Mouse (Mus musculus) T-helper 2 cell (primary cell): Measurements from ENCODE around the gene Tnfrsf13c.

Experiments
- in situ Hi-C: fragments of 300-600 bp; cut with MboI, MseI; formaldehyde crosslinking; loops from one replicate; pipeline ENCODE4 v1.15.1; 2025; ENCODE audit warnings: high pct_unique_total_duplicates

The Tnfrsf13c gene

DNA sequence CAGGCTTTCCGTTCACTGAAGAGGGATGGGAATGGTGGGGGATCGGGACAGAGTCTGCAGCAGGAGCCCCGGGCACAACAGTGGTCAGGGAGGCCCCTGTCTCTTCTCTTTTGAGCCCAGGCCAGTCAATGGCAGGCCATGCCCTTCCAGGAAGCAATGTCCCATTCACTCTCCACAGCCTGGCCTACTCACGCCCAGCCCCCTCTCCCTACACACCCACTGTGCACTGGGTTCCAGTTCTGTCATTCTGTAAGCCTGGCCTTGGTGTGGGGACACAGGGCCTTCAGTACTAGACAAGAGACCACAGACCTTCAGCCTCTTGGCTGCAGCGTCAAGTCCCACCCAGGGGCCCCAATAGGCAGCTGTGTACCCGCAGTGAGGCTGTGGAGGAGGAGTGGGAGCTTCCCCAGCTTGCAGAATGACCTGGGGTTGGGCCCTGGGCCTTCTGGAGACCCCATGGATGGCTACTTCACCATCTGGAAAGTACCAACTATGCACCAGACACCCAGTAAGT lies 6.0 kb upstream of the Tnfrsf13c start:
- in situ Hi-C loops, result loop anchor here (5.0 kb wide), 1 partner anchor 168 kb away; no protein-coding TSS in a partner anchor

DNA sequence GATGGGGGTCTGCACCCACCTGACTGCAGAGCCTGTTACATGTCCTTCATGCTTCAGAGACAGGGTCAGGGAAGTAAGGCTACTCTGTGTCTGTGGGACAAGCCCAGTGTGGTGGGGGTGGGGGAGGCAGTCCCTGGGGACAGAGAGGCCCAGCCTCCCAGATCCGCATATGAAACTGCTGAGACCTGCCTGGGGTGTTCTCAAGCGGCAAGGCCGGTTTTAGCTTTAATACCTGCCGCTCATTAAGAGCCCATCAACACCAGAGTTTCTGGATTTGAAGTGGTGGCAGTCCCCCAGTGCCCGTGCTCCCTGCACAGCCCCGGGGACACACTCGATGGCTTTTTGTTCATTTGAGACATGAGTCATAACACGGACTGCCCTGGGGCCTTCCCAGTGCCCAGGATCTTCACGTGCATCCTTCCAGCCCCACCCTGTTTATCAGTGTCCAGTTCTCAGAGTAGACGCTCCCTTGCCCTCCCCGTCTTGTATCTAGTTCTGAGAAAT lies 5.4 kb upstream of the Tnfrsf13c start:
- in situ Hi-C loops, result loop anchor here (5.0 kb wide), 1 partner anchor 167 kb away; no protein-coding TSS in a partner anchor

DNA sequence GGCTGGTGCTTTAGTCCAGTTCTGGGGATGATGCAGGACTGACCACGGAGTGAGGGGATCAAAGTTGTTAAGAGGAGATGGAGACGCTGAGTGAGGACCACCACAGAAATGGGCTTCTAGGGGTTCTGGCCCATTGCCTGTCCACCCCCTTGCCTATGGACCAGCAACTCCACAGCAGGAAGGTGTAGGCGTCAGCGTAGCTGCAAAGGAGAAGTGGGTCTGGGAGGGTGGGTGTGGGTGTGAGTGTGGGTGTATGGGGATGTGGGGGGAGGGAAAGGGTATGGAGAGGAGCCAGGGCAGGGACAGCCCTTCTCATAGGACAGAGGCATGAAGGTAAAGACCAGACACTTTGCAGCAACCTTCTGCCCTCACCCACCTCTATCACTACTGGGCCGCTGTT lies 1.6 kb upstream of the Tnfrsf13c start:
- in situ Hi-C loops, result no loop called here

DNA sequence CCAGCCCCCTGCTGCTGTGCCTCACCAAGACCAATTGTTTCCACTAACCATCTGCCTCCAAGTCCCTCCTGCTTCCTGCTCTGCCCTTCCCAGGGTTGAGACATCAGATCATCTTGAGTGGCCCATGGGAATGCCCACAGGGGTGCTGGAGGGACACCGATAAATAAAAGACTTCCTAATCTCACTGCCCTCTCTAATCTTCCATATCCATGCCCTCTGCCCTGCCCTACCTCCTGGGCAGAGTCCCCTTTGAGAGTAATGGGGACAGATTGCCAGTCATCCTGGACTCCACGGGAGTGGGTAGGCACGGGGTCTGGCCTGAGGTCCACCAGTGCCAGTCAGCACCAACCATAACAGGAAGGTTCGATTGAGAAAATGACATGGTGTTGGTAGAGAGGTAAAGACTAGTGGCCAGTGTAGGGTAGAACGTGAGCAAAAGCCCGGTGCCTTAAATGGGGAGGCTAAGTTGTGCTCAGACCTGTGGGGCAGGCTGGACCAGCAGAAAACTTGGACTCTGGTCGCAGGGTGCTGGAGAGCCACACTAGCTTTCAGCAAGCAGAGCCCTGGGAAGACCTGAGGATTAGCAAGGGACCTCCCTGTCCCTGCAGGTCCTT lies 540 bp upstream of the Tnfrsf13c start:
- in situ Hi-C loops, result no loop called here

DNA sequence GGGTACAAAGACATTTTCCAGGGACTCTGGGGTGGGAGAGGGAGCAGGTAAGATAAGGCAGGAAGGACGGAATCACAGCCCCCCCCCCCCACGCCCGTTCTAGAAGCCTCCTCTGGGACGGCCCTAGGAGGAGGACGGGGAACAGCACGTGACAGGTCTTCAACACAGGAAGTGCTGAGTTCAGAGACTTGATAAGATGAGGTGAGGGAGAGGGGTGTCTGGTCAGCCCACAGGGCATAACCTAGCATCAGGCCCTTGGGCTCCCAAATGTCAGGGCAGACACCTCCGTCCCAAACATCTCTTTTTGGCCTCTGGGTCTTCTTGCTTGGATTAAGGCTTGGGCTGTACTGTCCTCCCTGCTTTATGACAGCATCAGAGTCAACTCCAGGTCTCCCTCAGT lies 918 bp downstream of the Tnfrsf13c start:
- in situ Hi-C loops, result no loop called here

DNA sequence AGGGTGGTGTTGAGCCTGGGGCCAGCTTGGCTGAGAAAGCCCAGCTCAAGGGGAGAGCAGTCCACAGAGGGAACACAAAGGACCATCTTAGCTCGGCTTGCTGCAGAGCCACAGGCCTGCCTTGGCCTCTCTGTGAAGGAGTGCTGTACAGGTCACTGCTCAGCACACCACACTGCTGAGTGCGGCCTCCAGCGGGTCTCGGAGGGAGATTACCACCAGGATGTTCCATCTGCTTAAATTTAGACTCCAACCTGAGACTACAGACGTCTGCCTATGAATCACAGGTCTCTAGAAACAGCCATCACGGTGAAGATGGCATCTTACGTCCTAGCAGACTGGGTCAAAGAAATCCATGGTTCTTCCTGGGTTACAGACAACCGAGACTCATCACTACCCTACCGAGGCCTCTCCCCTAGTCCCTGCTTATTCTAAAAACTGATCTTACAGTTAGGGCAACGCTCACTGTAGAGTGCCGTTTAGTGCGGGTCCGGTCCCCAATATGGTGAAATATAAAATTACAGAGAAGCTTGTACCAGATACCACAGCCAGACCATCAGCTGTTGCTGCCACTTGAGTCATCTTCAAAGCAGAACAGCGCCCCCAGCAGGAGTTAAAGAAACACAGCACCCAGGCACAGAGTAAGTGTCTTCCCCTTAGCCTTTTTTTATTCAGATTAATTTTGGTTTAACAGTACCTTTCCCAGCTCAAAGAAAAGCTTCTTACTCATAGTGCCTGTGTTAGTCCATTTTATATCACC lies 2.9 kb downstream of the Tnfrsf13c start:
- in situ Hi-C loops, result no loop called here

DNA sequence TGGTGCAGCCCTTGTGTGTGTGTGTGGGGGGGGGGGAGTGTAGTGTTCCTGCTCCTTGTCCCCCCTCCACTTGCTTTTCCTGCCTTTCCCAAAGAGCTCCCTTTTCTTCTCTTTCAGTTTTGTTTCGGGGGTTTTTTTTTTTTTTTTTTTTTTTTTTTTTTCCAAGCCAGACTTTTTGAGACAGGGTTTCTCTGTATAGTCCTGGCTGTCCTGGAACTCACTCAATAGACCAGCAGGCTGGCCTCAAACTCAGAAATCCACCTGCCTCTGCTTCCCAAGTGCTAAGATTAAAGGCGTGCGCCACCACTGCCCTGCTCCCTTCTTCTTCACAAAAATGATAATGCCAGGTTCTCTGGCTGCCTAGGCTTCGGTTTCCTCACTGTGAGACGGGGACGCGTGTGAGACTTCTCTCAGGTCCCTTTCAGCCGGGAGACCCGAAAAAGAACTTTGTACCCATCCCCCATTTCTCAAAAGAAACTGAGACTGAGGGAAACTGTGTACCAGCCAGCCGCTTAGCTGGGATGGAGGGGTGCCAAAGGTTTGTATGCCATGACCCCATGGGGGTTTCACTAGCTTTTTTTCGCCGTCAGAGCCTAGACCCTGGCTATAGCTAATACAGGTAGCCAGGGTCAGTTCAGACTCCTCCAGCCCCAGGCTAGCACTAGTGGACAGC lies 4.0 kb downstream of the Tnfrsf13c start:
- in situ Hi-C loops, result no loop called here

DNA sequence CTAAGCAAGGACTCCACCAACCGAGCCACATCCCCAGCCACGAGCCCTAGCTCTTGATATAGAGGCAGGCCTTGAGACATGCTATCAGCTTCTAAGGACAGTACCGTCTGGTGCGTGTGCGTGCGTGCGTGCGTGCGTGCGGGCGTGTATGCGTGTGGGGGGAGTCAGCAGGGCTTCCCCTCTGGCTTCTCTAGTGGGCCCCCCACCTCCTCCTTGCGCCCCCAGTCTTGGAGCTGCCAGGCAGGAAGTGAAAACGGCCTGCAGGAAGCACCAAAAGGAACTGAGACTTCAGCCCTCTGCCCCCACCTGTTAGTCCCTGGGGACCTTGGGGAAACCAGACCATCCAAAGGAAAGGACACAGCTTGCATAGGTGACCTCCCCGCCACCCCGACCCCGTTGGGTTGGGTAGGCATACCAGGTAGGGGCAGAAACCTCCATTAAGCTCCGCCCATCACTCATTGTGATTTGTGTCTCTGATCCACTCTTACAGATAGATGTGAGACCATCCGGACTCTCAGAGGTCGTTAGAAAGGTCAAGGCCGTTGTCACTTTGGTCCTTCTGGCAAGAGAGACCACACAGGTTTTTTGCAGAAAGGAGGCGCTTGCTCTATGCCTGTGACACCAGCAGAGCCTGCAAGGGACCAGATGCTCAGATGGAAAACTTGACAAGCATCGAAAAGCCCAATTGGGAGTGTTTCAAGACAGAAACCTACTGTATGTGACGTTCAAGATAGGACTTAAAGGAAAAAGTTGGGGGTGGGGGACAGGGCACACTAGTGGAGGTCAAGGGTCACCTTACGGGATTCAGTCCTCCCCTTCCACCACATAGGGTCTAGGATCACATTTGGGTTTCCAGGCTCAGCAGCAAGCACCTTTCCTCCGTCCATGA lies 5.1 kb downstream of the Tnfrsf13c start:
- in situ Hi-C loops, result no loop called here

DNA sequence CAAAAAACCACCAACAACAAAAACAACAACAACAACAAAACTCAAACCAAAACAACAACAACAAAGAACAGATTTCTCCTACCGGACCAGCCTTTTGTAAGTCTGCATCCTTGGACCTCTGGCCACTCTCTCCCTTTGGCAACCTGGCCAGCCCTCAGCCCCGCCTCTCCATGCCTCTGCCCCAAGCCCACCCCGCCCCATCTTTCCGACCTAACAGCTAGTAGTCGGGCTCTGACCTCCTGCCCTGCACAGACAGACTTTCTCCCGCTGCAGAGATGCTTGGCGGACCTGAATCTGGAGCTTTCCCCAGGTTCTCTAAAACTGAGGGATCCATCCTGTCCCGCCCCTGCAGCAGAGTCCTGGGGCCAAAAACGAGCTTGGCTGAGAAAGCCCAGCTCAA lies 6.2 kb downstream of the Tnfrsf13c start:
- in situ Hi-C loops, result no loop called here

DNA sequence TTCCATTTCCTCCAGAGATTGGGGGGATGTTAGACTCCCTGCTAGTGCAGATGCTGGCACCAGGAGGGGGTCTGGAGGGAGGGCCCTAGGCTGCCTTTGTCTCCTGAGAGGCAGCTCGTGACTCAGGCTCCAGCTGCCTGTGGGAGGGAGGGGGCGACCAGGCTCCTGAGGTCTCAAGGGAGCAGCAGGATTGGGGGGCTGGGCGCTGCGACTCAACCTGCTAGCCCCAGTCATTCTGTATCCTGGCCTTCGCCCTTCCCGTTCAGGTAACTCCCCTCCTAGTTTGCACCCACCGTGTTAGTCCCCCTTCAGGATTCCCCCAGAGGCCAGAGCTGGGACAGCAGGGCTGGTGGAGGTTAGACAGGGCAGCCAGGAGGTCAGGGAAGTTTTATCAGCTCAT lies 7.1 kb downstream of the Tnfrsf13c start:
- in situ Hi-C loops, result no loop called here

DNA sequence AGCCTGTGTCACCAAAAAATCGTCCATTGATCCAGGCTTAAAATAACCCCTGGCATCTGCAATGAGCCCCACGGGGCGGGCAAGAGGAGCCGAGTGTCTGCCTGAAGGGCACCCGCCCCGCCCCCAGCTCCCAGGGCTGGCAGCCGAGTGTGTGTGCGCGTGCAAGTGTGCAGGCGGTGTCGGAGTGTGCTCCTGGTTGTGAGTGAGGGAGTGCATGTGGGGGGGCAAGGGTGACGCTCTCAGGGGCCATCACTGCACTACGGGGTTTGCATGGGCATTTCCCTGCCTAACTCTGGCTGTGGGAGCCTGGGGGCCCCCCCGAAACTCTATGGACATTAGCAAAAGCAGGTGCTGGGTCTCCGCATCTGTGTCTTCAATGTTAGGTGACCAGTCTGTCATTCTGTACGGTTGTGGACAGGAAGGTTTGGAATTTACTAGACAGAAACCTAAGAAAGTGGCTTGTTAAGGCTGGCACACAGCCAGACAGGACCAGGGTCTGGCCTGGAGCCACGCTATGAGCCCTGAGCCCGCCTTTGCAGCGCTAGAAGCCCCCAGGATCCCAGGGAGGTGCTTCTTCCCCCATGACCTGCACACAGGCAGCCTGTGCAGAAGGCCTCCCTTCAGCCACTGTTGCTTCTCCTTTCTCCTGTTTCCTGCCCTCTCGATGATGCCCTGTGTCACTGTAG lies 7.9 kb downstream of the Tnfrsf13c start:
- in situ Hi-C loops, result no loop called here

DNA sequence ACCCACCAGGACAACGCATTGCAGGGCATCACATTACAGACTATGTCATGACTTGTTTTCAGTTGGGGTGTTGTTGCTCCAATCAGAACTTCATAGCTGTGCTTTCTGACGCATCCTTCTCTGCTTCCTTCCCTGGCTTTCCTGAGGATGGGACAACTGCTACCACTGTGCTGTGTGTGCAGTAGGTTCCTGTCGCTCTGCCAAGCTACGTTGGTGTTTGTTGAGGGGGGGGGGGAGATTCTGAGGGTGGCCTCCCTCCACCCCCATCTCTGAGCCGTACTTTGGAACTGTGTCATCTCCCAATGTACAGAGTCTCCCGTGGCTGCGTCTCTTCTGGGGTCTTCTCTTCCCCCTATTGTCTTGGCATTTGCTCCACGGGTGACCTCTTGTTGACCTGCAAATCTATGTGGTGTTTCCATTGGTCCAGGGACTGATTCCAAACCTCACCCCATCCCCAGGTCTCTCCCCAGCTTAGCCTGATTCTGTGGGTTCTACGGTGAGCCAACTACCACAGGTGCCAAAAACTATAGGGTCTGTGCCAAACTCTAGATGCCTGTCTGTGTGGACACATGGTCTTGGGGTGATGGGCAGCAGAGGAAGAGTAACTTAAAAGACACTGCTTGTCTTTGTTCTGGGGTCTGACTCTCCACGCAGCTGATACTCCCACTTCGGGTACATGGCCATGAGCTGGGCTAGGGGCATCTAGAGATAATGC lies 8.7 kb downstream of the Tnfrsf13c start:
- in situ Hi-C loops, result no loop called here

DNA sequence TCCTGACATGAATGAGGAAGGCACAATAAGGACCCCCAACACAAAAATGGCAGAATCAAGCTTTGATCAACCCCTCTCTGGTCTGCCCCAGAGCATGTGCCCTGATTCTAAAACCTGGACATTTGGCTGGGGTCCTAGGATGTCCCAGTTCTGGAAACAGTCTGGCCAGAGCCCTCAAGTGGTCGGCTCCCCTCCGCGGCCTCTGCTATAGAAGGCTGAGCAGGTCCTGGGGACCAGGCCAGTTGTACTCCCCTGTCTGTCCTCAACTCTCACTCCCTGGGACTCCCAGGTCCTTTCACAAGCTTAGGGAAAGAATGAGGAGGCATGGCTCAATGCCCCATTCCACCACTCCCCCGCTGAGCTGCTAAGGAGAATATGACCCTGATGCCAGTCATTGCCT lies 10.9 kb downstream of the Tnfrsf13c start:
- in situ Hi-C loops, result no loop called here

DNA sequence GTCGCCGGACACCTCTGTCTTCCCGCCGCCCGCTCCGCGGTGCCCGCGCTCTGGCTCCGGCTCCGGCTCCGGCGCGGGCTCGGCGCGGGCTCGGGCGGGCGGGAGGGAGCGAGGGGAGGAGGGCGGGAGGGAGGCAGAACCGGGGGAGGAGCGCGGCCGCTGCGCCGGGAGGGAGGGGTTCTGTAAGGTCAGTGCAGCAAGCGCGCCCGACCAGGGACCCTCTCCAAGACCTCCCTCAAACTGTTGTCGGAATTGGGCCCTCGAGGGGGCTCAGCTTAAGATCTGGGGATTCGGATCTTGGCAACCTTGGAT lies 11.5 kb downstream of the Tnfrsf13c start, which contains the start of gene Shisa8:
Shisa8 (minus strand) TSS at position 64 of the 312 bp plus-strand sequence.
- in situ Hi-C loops, result no loop called here

DNA sequence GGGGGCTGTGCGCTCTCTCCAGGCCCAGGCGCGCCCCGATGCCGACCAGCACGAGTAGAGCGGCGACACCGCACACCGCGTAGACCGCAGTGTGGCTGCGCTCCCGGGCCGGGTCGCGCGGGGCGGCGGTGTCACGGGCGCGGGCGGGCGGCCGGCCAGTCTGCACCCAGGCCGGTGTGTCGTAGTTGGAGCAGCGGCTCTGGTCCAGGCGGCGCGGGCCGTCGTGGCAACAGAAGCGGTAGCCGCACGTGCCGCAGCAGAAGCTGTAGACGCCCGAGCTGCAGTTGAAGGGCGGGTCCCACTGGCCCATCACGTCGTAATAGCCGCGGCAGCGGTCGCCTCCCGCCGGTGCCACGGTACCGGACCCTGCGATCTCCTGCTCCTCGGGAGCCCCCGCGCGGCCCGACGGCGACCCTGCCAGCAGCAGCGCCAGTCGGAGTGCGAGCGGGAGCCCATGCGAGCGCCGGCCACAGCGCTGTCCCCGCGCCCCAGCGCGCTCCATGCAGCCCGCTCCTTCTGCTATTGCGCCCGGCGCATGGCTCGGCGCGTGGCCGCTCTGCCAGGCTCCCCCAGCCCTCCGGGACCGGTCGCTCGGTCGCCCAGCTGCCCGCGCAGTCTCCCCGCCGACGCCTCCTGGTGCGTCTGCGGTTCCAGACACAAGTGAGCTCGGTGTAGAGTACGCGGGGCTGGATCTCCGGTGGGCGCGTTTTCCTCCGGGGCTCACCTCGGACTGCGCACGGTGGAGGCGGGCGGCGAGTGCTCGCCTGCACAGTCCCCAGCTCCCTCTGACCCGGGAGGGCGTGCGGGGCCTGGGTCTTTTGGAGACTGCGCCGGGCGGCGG lies 12.0 kb downstream of the Tnfrsf13c start:
- in situ Hi-C loops, result no loop called here

DNA sequence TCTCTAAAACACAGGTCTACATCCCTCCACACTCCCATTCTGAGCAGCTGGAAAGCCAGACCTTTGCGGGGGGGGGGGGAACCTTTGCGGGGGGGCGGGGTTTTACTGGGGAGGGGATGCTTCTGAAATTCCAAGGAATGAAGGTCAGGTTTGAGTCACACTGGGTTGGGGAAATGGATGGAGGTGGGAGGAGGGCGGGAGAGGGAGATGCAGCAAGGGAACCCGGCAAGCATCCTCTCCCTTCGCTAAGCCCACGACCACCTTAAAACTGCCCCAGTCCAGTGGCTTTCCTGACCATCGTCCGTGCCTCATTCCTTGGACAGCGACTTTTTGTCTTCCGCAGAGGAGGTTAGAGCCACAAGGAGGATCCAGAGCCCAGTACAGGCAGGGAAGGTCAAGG lies 12.9 kb downstream of the Tnfrsf13c start:
- in situ Hi-C loops, result no loop called here

DNA sequence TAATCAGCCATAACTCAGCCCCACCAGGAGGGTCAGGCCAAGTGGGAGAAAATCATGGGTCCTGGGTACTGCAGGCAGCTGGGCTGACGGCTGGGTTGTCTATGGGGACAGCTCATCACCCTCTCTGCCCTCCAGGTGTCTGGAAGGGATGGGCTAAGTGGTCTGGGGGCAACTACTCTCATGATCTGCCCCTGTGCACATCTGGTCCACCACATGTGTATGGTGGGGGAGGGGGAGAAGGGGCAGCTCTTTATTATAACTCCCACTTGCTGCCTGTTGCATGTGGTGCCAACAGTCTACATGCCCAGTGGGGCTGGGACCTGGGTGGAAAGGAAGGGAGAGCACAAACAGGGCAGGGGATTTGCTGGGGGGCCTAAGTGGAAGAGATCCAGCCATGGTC lies 13.4 kb downstream of the Tnfrsf13c start:
- in situ Hi-C loops, result no loop called here

DNA sequence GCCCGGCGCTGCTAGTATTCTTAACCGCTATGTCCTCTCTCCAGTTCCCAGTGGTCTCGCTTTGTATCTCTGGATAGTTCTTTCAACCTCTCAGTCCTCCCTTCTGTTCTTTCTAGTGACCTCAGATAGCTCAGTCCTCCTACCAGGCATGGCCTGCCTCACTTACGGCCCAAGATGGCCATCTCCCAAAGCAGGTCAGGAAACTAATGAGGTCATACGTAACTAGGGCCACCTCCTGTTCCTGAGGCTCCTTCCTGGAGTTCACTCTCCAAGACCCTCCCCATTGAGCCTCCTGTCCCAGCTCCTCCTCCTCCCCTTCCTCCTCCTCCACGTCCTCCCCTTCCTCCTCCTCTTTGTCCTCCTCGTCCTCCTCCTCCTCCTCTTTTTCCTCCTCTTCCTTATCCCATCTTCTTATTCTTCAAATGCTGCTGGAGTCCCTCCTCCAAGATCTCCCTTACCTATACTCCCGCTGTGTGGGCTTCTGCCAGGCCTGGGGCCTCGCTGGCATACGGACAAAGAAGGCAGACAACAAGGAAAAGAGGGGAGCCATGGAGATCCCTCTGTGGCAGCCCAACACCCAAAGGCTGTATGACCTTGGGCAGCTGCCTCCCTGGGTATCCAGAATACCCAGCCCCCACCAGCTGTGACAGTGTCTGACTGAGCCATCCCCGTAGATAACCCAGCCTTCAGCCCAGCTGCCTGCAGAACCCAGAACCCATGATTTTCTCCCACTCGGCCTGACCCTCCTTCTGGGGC lies 14.7 kb downstream of the Tnfrsf13c start:
- in situ Hi-C loops, result no loop called here

DNA sequence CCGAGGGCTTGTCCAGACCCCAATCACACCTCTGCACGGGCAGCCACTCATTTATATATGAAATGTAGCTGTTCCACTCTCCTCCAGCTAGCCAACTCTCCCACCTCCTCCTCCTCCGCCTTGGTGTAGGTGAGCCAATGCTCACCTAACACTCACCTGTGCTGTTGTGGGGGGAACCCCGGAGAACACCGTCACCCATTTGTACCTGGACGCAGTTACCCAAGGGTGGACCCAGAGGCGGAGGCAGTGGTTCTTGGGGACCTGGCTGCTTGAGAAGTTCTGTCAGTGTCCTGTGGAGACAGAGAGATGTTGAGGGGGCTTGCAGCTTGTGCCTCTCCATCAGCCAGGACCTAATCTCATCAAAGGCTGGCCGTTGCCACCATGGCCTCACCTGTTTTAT lies 15.9 kb downstream of the Tnfrsf13c start:
- in situ Hi-C loops, result no loop called here
